Mouse (Mus musculus) CD8-positive naive resting alpha-beta T cell, adult 2 months (primary cell): Measurements from ENCODE around the gene Iqsec1.

Source experiments
- DNase-seq, 2 experiments: peaks; one replicate each; pipeline ENCODE4 v3.0.0; 2022; ENCODE audit warnings: low read depth in 2 of 2, low spot score in 2 of 2

Iqsec1 gene

DNA sequence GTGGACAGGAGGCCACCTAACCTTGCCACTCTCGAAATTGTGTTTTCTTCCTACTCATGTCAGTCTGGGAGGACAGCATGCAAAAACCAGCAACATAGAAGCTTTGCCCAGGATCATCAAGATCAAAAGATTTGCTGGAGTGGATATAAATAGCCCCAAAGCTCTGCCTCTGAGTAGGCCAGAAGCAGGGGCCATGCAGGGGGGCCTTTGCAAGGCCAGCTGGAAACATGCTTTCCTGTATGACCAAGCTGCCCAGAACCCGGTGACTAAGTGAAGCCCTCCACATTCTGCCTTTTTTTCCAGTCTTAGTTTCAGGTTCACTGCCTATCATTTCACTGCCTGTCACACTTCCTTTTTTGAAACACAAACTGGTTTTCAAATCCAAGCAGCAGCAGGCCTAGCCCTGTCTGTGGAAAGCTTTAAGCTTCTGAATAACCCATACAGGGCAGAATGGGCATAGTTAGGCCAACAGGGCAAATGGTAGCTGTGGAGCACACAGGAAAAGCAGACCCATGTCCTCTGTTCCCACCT is 19.1 kb downstream of the Iqsec1 start:
- DNase-seq: no peak

DNA sequence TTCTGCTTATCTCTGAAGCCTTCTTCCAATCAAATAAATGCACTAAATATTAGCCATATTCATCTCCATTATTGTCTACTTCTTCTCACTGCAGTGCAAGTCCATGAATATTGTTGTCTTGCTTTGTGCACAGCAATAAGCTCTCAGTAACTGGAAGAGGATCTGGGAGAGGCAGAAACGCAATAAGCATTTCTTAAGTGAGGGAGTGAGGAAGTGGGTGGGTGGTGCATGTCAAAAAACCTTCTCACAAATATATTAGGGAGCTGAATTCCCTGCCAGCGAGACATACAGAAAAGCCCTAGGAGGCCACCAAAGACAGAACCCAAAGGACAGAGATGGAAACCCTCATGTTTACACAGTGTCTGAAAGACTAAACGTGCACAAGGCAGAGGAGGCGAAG is 35.1 kb downstream of the Iqsec1 start:
- no peak for DNase-seq

DNA sequence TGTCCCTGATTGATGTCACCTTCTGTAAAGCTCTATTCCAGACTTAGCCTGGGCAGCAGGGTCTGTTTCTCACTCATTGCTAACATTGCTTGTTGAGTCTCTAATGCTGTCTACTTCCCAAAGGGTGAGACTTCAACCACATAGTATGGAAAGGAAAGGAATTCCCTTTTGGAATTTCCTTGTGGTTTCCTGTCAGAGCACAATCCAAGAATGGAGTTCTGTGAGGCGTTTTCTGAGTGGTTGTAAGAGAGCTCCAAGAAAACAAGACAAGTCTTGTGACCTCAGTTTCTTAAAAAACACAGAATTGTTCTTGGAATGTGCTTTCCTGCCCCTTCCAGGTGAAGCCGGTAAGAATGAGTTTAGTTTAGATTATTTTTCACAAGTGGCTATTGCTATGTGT is 37.5 kb downstream of the Iqsec1 start:
- DNase-seq: no peak

DNA sequence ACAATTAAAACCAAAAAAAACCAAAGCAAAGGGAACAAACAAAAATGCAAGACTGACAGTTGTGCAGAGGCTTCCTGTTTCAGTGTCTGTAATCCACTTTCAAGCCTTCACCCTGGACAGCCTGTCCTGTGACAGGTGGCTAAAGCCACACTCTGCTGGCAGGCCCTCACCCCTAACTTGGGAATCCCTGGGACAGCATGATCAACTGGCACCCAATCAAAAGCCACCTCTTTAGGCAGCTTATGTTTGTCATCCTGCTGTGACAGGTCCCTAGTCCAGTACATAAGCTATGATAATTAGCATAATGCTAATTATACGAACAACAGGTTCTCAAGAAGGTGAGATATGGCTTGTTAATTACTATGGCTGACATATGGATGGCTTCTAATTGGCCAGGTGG is 40.4 kb downstream of the Iqsec1 start:
- DNase-seq: no peak

DNA sequence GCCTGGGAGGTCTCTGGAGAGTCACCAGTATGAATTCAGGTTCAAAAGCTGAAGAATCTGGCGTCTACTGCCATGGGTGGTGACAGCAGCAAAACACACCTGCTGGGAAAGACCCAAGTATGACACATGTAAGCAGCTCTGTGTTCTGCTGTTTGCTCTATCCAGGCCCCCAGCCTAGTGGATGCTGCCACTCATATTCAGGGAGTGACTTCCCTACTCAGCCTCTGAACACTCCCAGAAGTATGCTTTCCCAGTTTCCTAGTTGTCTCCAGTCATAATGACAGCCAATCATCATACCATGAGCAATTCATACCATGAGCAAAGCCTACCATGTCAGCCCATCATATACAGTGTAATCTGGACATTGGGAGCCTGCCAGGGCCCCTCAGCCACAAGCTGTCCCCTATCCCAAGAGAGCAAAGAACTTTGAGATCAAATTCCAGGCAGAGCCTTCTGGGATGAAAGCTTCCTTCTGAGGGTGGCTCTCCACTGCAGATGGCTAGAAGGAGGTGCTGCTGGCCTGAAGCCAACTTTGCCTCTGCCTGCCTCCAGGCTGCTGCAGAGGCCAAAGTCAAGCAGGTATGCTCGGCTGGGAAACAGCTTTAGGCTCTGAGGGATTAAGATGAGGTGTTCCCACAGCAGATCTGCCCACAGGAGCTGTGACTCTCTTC is 42.8 kb downstream of the Iqsec1 start:
- DNase-seq: no peak

DNA sequence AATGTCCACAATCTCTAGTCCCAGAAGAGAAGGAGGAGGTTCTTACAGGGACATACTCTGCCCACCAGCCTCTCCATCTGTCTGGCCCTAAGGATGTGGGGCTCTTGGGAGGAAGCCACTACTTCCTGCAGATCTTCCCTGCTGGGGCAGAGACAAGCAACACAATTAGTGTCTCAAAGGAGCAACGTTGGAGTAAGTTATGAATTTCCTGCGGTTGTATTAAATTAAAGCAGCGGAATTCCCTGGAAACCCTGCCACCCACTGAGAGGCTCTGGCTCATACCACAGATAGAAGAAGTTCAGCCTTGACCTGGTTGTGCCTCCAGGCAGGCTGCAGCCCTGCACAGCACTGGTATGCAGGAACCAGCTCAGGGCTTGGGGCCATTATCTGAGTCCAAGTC is 47.2 kb downstream of the Iqsec1 start:
- no peak for DNase-seq

DNA sequence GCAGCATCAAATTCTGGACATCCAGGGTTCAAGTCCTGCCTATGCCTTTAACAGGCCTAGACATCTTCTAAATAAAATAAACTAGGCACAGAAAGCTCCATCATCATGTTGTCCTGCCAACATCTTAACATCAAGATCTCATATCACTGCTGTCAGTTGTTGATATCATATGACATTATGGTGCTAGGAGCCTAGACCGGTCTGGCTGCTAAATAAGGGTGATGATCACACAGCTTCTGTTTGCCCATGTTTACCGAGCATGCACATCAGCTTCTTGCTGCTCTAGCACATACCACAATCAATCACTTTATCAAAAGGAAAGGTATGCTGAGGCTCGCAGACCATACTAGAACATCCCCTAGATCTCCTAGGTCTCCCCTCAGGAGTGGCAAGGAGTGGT is 54.8 kb downstream of the Iqsec1 start:
- DNase-seq: no peak

DNA sequence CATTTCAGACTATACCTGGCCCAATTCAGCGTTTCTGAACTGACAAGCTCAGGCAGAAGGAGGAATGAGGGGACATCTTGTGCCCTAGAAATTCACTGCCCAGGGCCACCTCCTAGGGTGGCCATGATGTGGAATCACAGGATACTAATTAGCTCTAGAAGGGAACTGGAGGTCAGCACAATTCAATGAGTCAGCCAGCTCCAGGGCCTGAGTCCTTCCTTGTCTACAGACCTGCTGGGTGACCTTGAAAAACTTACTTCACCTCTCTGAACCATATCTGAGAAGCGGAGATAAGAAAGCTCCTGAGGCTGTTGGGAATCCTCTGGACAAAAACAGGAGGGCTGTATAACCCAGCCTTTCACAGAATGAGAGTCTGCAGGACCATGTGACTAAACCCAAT is 59.7 kb downstream of the Iqsec1 start:
- no peak for DNase-seq

DNA sequence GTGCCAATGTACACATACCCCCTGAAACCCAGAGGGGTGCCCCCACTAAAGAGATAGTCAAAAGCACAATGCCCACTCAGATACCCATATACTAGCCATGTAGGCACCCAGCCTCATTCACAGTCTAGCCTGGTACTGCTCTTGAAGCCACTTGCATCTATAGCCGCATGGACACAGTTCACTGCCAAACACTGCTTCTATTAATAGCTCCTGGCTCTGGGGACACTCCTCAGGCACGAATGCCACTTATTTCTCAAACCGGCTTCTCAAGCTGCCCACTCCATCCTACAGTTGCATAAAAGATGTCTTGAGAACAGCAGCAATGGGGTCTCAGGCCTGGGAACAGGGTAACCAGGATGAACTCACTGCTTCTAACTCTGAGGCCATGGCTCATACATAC is 63.0 kb downstream of the Iqsec1 start:
- DNase-seq: no peak

DNA sequence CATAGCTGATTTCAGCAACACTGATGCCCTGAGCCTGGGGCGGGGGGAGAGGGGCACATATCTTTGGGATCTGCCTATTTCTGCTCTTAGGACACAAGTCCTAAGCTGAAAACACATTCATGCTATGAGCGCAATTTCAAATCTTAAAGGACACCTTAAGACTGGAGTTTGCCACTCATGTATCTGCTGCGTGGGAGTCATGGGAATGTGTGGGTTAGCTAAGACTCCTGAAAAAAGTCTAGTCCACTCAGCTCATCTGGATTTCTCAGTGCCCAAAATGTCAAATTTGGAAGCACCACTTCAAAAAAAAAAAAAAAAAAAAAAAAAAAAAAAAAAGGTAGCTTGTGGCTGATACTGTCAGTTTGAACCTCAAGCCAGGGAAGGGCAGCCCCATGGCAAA is 63.7 kb downstream of the Iqsec1 start:
- no peak for DNase-seq

DNA sequence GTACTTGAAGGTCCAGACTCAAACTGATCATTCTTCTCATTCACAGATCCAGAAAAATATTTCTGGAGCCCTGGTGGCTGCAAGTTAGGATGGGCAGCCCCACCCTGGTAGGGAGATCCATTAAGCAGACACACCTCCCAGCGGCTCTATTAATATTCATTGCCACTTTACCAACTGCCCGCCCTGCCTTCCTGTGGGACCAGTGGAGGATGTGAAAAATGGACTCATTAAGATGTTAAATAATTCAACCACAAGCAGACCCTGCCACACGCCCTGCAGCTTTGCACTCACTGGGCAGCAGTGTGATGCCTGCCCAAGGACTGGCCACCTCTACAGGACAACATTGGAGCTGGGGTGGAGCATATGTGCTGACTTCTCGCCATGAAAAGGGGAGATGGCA is 64.1 kb downstream of the Iqsec1 start:
- DNase-seq: no peak

DNA sequence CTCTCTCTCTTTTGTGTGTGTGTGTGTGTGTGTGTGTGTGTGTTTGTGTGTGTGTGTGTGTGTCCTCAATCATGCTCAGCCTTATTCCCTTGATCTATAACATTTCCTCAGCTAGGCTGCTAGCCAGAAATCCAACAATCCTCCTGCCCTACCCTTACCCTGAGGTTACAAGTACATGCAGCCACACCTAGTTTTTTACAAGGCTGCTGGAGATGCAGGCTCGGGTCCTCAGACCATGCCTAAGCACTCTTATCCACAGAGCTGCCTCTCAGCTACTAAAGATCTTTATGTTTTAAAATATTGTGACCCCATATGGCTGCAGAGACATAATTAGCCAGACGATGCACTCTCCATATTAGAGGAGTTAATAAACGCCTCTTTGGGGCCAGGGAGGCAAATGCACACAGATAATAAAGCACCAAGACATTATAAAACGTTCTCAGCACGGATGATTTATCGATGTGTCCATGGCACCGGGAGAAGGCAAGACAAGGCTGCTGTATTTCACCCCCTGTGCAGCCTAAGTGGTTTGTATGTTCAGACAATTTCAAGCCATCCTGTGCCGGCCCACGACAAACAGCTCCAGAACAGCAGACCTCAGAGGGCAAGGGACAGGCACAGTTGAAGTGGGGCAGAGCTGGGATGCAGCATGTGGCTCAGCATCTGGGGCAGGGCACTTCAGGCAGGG is 67.1 kb downstream of the Iqsec1 start:
- no peak for DNase-seq

DNA sequence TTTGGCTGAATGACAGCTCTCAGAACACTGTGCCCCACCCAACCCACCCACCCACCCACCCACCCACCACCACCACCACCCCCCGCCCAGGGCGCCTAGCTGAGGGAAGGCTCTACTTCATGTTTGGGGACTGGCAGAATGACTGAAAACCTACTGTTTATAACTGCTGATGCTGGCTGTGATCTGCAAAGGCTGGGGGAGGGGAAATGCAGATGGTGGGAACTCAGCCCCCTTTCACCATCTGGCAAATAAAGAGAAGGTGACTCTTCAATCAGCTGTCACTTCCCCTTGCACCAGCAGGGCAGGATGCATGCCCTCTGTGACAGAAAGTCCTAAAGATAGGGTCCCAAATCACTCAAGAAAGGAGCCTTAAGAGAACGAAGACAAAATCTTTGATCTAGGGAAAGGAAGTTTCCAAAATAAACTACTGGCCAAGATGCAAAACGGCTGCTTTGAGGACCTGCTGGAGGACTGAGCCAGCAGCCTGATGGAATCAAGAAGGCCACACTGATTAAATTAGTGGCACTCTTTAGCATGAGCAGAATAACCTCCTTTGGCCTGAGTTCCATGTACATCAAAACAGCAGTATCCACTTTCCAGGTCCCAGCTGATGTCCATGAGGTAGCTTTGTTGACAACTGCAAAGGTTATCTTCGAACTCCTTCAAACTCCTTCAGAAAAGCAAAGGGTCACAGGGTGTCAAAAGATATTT is 67.8 kb downstream of the Iqsec1 start:
- no peak for DNase-seq

DNA sequence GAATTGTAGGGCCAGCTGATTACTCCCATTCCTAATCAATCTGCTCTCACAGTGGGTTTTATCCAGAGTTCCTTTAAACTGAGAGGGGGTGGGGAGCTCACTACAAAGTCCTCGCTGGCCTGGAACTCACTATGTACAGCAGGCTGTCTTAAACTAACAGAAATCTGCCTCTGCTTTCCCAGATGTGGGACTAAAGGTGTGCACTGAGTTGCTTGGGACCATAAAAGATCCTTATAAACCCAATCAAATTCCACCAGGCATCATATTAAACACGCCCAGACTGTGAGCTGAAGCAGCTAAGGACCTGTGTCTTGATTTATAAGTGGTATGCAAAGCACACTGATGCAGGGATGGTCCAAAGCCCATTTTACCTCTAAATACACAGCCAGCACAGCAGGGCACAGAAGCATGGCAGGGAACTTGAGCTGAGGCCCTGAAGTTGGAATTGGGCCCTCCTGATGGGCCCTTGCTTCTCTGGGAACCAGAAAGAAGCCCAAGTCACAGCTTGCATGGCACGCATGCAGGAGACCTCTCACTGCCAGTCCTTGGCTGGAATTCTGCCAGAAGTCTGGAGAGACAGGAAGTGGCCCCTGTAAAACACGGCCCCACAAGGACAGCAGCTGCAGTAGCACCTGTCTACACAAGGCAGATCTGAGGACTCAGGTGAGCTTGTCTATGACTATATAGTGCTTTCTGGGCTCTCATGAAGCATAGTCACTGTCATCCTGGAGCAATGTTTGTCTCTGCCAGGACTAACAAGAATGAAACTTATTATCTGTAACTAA is 68.7 kb downstream of the Iqsec1 start:
- DNase-seq: no peak

DNA sequence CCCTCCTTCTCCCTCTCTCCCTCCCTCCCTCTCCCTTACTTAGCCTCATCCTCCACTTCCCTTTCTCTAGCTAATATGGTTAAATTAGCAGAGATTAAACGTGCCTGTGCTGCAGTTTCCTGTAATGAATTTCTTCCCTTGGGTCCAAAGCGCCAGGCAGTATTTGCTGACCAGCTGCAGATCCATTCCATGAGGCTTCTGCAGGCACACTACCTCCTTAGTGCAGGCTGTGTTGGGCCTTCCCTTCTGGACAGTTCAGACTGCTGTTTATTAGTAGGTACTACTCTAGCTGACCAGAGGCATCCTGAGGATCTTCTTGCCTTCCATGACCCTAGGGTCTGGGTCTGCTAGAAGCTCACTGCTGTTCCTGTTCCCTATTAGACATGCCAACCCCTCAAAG is 72.9 kb downstream of the Iqsec1 start:
- DNase-seq: no peak

DNA sequence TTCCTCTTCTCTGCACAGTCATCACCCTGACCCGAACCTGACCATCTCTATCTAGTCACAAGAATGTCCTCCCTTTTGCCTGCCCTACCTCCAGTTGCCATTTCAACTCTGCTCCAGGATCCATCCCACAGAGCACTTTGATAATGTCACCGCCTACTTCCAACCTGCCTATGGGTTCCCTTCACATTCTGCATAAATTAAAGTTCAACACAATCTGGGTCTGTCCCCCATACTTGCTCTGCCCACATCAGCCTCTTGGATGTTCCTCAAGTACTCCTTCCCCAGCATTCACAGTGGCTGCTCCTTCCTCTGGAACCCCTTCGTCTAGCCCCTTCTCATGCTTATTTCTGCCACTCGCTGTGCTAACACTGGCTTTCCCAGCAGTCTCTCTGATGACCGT is 74.7 kb downstream of the Iqsec1 start:
- no peak for DNase-seq

DNA sequence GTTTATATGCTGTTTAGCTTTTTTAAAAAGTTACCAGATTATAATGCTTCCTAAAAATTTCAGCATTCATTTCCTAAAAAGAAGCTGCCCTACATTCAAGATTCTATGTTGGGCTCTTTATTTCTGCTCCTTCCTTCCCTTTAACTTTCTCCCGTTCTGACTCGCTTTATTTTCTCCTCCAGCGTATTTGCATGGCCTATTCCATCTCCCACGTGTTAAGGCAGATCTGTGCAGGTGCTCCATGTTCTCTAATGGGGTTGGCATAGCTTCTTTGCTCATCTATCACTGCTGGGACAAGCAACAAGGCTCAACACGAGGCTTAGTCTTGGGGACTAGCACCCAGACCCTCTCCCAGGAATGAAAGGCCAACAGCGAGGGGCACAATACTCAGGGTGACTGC is 75.7 kb downstream of the Iqsec1 start:
- DNase-seq: no peak

DNA sequence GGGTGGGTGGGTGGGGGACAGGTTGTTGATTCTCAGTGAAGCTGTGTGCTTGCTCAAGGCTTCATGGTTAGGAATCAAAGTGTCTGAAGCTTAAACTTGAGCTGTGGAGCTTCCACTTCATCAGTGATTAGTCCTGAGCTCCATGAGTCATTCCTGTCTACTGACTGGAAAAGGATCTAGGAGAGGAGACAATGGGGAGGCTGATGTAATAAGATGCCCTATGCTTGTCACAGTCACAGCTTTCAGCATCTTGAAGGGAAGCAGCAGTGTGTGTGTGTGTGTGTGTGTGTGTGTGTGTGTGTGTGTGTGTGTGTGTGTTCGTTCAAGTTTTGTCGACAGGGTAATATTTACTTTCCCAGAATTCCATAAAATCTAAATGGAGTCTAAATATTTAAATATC is 84.3 kb downstream of the Iqsec1 start:
- no peak for DNase-seq

DNA sequence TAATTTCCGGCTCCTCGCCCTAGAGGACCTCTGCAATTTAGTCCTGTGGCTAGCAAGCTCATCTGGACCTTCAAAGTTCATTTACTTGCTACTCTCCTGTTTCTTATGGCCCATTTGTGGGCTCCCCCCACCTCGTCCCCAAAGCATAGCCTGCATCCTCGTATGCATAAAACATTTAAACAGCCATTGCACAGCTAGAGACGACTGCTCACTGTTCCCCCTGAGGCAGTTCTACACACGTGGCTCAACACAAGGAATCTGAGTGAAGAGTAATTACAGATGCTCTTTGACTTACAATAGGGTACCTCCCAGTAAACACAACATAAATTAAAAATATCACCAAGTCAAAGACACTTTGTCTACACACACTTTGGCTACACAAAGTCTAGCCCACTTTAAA is 88.2 kb downstream of the Iqsec1 start:
- no peak for DNase-seq

DNA sequence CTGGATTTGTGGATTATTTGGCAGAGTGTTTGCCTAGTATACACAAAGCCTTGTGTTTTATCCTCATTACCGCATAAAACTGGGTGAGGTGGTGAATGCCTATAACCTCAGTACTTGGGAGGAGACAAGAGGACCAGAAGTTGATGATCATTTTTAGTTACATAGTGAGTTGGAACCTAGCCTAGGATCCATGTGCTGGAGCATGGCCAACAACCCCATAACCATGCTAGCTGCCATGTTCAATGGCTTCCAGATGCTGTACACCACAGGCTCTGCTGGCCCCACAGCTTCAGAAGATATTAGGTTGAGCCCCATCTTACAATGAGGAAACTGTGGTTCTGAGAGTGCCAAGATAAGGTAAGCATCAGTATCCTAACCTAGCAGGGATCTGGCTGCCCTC is 89.2 kb downstream of the Iqsec1 start:
- no peak for DNase-seq

DNA sequence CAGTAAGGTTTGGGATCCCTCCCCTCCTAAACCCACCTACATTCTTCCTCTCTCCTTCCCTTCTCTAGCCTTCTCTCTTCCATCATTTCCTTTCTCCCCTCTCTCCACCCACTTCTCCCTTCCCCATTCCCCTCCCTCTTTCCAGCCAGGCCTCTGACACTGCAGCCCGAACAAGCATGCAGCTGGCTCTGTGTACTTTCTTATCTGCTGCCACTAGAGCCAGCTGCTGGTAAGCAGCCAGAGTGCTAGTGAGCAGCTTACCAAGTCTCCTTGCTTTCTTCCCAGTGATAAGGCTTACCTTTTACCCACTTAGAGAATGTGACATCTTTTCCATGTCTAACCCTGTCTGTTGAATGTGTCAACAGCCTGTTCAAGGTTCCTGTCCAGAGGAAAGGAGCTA is 90.4 kb downstream of the Iqsec1 start:
- DNase-seq: no peak

DNA sequence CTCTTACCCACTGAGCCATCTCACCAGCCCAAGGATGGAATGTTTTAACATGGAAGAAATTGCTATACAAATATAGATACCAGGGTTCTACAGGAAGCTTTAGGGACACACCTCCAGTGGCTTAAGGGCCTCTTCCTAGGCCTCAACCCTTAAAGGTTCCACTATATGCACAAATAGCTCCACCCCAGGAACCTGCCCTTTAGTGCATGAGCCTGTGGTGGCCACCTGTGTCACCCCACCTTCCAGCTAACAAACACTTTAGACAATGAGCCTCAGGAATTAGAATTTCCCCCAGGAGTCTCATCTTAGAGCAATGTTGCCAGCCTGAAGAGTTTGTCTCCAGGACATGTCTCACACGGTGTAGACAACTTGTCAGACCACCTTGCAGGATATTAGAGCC is 96.1 kb downstream of the Iqsec1 start:
- no peak for DNase-seq
